Mouse (Mus musculus) lung, postnatal 25 days (tissue): ENCODE data around the gene Pitpnm2.
A peak's percentile ranks its signal among the peaks of the same experiment; 100 is the strongest.

ENCODE experiments used
- DNase-seq: peaks from one replicate; pipeline ENCODE4 v3.0.0; 2022; ENCODE audit warnings: low spot score

Pitpnm2 gene

GRCm38 (mm10) chr5:124180500-124181167 is 68.9 kb downstream of the Pitpnm2 start:
- DNase-seq, result no peak

GRCm38 (mm10) chr5:124179411-124179810 is 70.1 kb downstream of the Pitpnm2 start:
- no peak for DNase-seq

DNA sequence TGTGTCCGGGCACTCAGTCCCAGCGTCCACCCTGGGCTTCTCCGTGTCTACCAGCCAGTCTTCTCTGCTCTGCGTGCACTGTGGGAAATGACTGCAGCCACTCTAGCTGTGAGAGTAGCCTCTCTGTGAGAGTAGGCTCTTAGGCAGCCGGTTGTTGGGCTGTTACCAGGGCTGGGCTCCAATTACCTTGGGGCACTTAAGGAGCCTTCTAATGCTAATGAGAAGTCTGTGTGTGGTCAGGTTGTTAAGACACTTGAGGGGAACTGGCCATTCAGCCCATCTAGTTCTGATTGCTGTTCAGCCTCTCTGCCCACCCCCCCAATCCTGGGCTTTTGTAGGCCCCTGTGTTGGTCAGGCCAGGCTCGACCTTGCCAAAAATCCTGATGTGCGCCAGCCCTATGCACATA is 72.8 kb downstream of the Pitpnm2 start:
- peak; percentile 61 for DNase-seq

DNA sequence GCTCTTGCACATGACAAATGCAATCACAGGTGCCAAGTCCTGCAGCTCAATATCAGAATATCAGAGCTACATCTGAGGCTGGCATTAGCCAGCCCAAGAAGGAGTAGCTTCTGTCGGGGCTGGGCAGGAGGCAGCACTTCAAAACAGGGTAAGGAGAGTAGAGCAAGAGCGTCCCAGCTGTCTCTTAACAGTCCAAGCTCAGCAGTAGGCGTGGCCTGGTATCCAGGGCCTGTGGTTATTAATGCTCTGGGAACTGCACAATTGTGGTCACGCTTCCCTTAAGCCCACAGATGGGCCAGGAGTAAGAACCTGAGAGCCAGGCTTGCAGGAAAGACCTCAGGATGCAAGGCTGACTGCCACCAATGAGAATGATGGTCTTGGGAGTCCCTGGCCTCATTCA is 74.4 kb downstream of the Pitpnm2 start:
- DNase-seq, result no peak

GRCm38 (mm10) chr5:124173012-124173985 is 76.3 kb downstream of the Pitpnm2 start:
- DNase-seq, result peak; percentile 72

GRCm38 (mm10) chr5:124172246-124172645 is 77.3 kb downstream of the Pitpnm2 start:
- DNase-seq, result no peak

GRCm38 (mm10) chr5:124171781-124172180 is 77.8 kb downstream of the Pitpnm2 start:
- no peak for DNase-seq

GRCm38 (mm10) chr5:124169224-124169621 is 80.3 kb downstream of the Pitpnm2 start:
- no peak for DNase-seq

GRCm38 (mm10) chr5:124168428-124169223 is 80.9 kb downstream of the Pitpnm2 start:
- DNase-seq, result no peak

DNA sequence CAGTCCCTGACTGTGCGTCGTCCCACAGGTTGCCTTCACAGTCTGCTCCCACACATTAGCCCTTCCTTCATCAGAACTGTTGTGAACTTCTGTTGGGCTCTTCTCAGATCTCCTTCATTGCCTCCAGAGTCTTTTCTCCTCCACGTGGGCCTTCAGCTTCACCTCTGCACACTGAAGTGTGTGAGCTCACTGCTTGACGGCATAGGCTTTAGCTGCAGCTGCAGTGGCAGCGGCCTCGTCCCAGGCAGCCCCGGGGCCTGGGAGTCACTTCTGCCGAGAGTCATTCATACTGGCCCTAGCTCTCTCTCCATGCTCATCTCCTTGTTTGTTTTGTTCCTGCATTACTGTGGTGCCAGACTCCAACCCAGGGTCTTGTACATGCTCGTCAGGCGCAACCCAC is 81.9 kb downstream of the Pitpnm2 start:
- DNase-seq, result no peak

GRCm38 (mm10) chr5:124166741-124167140 is 82.8 kb downstream of the Pitpnm2 start:
- no peak for DNase-seq

DNA sequence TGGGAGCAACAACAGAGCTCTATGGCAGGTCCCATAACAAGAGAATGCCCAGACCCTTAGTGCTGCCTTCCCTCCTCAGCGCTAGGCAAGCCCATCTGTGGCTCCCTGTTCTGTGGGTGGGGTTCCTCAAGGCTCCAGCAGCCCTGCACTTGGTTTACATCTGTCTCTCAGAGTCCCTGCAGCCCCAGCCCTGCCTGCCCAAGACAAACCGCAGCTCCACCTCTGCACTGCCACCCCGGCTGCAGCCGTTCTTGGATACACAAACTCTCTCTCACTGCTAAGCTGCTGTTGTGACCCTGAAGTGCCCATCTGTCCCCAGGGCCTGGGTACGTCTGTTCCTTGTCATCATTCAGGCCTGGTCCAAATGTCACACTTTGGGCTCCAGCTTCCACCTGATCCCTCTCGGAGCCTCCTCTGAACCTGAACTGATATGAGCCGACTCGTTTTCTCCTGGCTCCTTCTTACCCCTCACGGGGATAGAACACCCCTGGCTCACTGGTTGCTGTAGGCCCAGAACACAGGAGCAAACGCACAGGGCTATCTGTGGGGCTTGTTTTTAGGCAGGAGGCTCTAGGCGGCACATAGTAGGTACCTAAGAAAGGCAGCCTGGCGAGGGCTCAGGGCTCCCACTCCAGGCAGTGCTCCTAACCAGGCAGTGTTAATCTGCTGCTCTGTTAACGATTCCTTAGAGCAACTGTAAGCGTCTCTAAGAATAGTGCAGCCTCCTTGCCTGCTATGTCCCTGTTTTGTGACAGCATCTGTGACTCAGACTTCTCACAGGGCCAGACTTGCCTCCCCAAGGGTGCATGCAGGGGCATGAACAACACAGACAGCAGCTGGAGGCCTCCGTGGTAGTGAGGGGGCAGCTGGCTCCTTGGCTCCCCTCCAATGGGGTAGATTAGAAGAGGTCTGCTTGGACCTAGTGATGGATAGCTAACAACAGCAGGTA is 83.7 kb downstream of the Pitpnm2 start:
- no peak for DNase-seq

- no peak for DNase-seq
Measured at GRCm38 (mm10) chr5:124163445-124163844, 86.1 kb downstream of the Pitpnm2 start.

DNA sequence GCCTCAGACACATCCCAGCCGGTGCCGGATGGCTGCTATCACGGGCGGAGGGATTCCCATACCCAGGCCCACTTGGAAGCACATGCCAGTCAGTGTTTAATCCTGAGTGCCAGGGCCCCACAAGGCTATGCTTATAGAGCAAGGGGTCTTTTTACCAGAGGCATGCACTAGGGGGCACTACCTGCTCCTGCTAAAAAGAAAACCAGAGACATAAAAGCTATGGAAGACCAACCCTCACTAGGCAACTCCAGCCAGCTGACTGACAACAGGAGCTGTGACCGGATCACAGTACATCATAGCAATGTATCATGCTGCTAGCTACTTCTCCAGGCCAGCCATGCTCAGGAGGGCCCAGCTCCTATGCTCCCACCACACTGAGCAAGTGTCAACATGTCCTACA is 87.0 kb downstream of the Pitpnm2 start:
- peak; percentile 81 for DNase-seq

DNA sequence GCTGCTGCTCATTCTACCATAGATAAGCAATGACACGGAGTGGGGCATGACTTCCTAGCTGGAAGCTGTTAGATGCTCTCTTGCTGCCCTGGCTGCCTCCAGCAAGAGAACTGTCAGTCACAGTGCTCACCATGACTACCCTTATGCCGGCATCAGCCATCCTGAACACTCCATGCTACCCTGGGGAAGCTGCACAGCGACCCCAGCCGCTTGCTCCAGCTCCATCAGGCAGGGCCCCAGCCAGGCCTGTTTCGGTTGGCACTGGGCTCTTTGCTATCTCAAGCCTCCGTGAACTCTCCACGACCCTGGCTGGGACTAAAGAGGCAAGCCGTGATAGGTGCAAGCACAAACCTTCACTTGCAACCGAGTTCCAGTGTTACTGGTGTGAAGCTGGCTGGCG is 87.7 kb downstream of the Pitpnm2 start:
- DNase-seq, result no peak

- no peak for DNase-seq
Measured at GRCm38 (mm10) chr5:124159453-124159852, 90.1 kb downstream of the Pitpnm2 start.

DNA sequence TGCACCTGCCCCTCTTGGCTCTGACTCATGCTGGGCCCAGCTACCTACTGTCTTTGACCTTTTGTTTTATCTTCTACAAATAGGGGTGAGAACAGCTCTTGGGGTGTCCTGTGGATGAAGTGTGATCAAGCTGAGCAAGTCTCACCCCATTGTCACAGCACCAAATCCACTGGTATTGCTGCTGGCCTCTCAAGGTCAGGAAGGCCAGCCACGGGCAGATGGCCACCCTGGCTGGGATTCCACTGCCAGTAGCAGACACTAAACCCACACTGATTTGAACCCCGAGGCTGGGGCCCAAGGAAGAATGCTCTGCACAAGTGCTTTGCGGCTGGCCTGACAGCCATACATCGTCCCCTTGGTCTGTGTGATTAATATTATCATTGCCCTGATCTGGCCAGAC is 91.3 kb downstream of the Pitpnm2 start:
- no peak for DNase-seq

GRCm38 (mm10) chr5:124155943-124156342 is 93.6 kb downstream of the Pitpnm2 start:
- peak; percentile 68 for DNase-seq

GRCm38 (mm10) chr5:124152734-124153133 is 96.8 kb downstream of the Pitpnm2 start:
- DNase-seq, result peak; percentile 66

DNA sequence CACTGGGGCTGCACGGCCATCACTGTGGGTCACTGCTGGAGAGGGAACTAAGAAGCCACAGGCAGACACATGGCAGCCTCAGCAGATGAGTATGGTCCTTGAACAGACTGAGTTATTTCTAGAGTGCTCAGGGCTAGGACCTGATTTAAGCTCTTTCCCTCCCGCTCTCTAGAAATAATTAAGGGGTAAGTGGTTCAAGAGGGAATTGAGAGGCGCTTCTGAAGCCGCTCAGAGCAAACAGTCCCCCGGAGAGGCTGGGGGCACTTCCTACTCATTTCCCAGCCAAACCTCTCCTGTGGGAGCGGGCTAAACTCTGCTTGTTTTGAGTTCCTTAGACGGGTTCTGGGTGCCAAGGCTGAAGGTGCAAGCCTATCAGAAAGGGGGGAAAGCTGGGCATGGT is 98.7 kb downstream of the Pitpnm2 start:
- peak; percentile 68 for DNase-seq

GRCm38 (mm10) chr5:124149028-124149427 is 100.5 kb downstream of the Pitpnm2 start:
- DNase-seq, result peak; percentile 81
